Mouse (Mus musculus) testis, postnatal 10 days (tissue): ENCODE measurements at regions not wholly inside any gene's neighbourhood (a gene's known extent, or its start where the extent isn't known, plus 50 kb on each side); places are given as distances from the start of the nearest gene placed in this dataset.

Experiments used
- DNase-seq: peaks from one replicate; pipeline ENCODE4 v3.0.0; 2021; ENCODE audit warnings: low spot score

GRCm38 (mm10) chr3:60926024-60926547 lies 76.5 kb upstream of the P2ry1 start:
- DNase-seq, result no peak

GRCm38 (mm10) chr3:60928910-60929309 lies 73.7 kb upstream of the P2ry1 start:
- no peak for DNase-seq

- DNase-seq, result no peak
These were observed 68.1 kb upstream of the P2ry1 start for GRCm38 (mm10) chr3:60934492-60934891.

GRCm38 (mm10) chr3:60941451-60941850 lies 61.1 kb upstream of the P2ry1 start:
- DNase-seq, result no peak

GRCm38 (mm10) chr3:60948897-60949296 lies 53.7 kb upstream of the P2ry1 start:
- no peak for DNase-seq
